Mouse (Mus musculus) stomach, postnatal 0 days (tissue): ENCODE results near the gene Nudt15.

Experiments
- CTCF ChIP-seq: IDR thresholded peaks from 2 replicates; pipeline ENCODE4 v1.5.1; 2016; ENCODE audit warnings: antibody characterized with exemption, low read depth, mild to moderate bottlenecking, moderate library complexity
- EP300 ChIP-seq: optimal IDR thresholded peaks from 2 replicates; pipeline ENCODE3; 2016; ENCODE audit warnings: antibody characterized with exemption

DNA sequence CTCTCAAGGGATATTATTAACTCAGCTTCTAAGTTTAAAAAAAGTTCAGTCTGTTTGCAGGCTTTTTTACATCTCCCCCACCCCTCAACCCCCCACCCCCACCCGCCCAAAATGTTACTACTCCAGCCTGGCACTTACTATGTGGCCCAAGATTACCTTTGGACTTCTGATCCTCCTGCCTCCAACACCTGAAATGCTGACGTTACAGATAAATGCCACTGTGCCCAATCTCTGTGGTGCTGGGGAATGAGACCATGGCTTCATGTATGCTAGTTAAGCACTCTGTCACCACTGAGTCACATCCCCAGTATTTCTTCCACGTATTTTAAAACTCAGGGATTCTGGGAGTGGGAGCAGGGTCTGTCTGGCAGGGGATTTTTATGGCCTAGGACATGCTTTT is 2.2 kb upstream of the Nudt15 start:
- TF ChIP-seq CTCF (no peak), EP300 (no peak)
